ENCODE assay signal across 9 mouse cellular contexts in genomic region chr13:71507421-71507931, GRCm38 (mm10).
DNase-seq lines count a peak whose midpoint lies in the region; ATAC-seq and TF ChIP-seq lines count a peak whose summit lies in the region.
"Had no signal": no experiment of that assay in that cellular context is flagged by ENCODE, and none has a peak within 500 bp of the region (broad histone marks: within the 10 kb centered on the region; RNA-seq: fewer than 3 reads in every experiment).

No protein-coding gene starts in this region.

- H3K4me1 ChIP-seq in forebrain, embryonic 15.5 days, result peaks cover 19% of the 10 kb centered on the region
- H3K4me1 ChIP-seq in lung, adult 2 months (ENCODE audit: control insufficient read depth, insufficient read depth, low read length), result no peaks in the 10 kb centered on the region

- no peaks in the 10 kb centered on the region for H3K36me3 ChIP-seq in forebrain, embryonic 15.5 days

- 3% methylated on average over 10 of the region's 10 CpGs for WGBS in forebrain, embryonic 15.5 days
- WGBS in lung, adult 2 months, result 32% methylated on average over 10 of the region's 10 CpGs

- H3K27ac ChIP-seq in forebrain, embryonic 15.5 days (replicated peaks), result peak overlapping the region; percentile 71
- H3K27ac ChIP-seq: macrophage had no signal

- peak overlapping the region; percentile 30 for H3K4me2 ChIP-seq in forebrain, embryonic 15.5 days (replicated peaks)

- no peak for TF ChIP-seq POLR2A in lung, adult 2 months (IDR thresholded peaks at IDR 0.05; ENCODE audit: borderline replicate concordance, extremely low read depth, low read depth, low read length)

- peak; percentile 57 for DNase-seq in cerebellum, postnatal 14 days
- peak; percentile 67 for DNase-seq in kidney, postnatal 14 days
- DNase-seq in lung, adult 2 months, result peak; percentile 7
- peak; percentile 21 for DNase-seq in right cerebral cortex, adult 18-20 months
- no peak for DNase-seq in adrenal gland, postnatal 25 days
- DNase-seq in urinary bladder, postnatal 10 days (ENCODE audit: low spot score), result no peak

- ATAC-seq in cerebellum, adult (ENCODE audit: insufficient number of reproducible peaks, low FRiP score, low TSS enrichment), result no peak
- ATAC-seq in forebrain, embryonic 15.5 days (replicated peaks), result peak; percentile 89

- TF ChIP-seq CTCF in lung, adult 2 months (IDR thresholded peaks at IDR 0.05; ENCODE audit: insufficient read depth, low read length), result no peak

- peak overlapping the region; percentile 11; the same call in 1 of the 2 replicates for H3K4me3 ChIP-seq in forebrain, embryonic 15.5 days
- H3K4me3 ChIP-seq in lung, adult 2 months (replicated peaks; ENCODE audit: extremely low read depth, low read depth, low read length), result no peak overlapping the region

- H3K9me3 ChIP-seq in forebrain, embryonic 15.5 days, result no peaks in the 10 kb centered on the region

- H3K9ac ChIP-seq in forebrain, embryonic 15.5 days (replicated peaks), result no peak overlapping the region; the same call in 1 of the 2 replicates

- peaks cover 10% of the 10 kb centered on the region for H3K27me3 ChIP-seq in forebrain, embryonic 15.5 days

Comparison
In these comparisons a context has a peak if more than half of its experiments do, and no peak if none do; other contexts are left out.
1. DNase-seq: peak in cerebellum, postnatal 14 days (2 of 2), kidney, postnatal 14 days (single experiment), lung, adult 2 months (single experiment) and right cerebral cortex, adult 18-20 months (single experiment); none in adrenal gland, postnatal 25 days (single experiment) and urinary bladder, postnatal 10 days (single experiment).